Mouse (Mus musculus): Measurements from ENCODE around the gene Gpr153. TPM values are rescaled to one million over a fixed set of nuclear protein-coding genes. Genes with fewer than 3 reads are reported as not detected.
"Not testable (repeated sequence)": the region's sequence is repeated elsewhere in the genome, so short reads cannot be mapped to it uniquely, and the experiment has no call there.

The Gpr153 gene
- polyA plus RNA-seq (2015; fragmentation: Nextera tagmentation; extraction: Ambion mirVana): 0.81 and 0.82 TPM in 2 replicates

DNA sequence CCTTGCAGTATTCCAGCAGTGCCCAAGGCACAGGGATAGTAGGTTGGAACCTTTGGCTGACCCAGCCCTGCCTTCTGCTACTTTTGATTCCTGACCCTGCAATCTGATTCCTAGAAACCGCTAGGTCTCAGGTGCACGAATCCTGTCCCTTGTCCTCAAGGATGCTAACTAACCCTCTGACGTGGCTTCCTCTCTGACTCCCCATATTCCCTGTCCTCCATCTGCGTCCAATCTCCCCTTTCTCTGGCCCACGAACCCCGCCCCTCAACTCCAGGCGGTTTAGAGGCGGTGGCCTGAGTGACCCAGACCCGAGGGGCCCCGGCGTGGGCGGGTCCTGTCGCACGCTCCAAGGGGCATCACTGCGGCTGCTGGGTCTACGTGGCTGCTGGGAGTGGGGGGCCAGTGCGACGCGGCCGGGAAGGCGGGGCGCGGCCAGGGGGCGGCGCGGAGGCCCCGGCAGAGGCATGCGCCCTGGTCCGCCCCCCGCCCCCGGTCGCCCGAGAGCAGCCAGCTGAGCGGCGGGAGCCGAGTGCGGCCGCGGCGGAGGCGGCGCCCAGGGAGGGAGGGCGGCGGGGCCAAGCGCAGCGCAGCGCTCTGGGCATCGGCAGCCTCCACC lies at the start of gene Gpr153:
Gpr153 (plus strand) TSS at position 612 of the 616 bp plus-strand sequence.
- Histone ChIP-seq H3K9me3 (replicated peaks) (no peaks in the 10 kb centered on the region), H3K27me3 (peaks cover 59% of the 10 kb centered on the region), H3K4me1 (replicated peaks) (peaks cover 23% of the 10 kb centered on the region), H3K9ac (peak within 1 kb of the TSS; percentile 39; the same call in 1 of the 2 replicates), H3K4me2 (peak within 1 kb of the TSS; percentile 67), H3K4me3 (replicated peaks) (peak within 1 kb of the TSS; percentile 56), H3K27ac (peak within 1 kb of the TSS; percentile 23; the same call in 1 of the 2 replicates), H3K36me3 (no peaks in the 10 kb centered on the region)
- no peak for DNase-seq
- 2% methylated on average over 39 of the region's 48 CpGs for WGBS (ENCODE audit: insufficient replicate concordance)
- ATAC-seq (ENCODE audit: low read depth): 0 out of 2 replicates have a peak, but pooled peaks have one; percentile 32

GRCm38 (mm10) chr4:152226901-152227486 lies 47.0 kb upstream of the Gpr153 start:
- ATAC-seq (ENCODE audit: low read depth) (no peak), DNase-seq (no peak)
- Histone ChIP-seq H3K4me1 (replicated peaks) (peaks cover 4% of the 10 kb centered on the region; the same call in 1 of the 2 replicates), H3K27ac (no peak overlapping the region), H3K4me2 (no peak overlapping the region), H3K27me3 (no peaks in the 10 kb centered on the region), H3K4me3 (replicated peaks) (no peak overlapping the region), H3K36me3 (peaks cover 16% of the 10 kb centered on the region; the same call in 1 of the 2 replicates), H3K9ac (no peak overlapping the region), H3K9me3 (replicated peaks) (no peaks in the 10 kb centered on the region)
- 82% methylated on average over 13 of the region's 13 CpGs for WGBS (ENCODE audit: insufficient replicate concordance)

DNA sequence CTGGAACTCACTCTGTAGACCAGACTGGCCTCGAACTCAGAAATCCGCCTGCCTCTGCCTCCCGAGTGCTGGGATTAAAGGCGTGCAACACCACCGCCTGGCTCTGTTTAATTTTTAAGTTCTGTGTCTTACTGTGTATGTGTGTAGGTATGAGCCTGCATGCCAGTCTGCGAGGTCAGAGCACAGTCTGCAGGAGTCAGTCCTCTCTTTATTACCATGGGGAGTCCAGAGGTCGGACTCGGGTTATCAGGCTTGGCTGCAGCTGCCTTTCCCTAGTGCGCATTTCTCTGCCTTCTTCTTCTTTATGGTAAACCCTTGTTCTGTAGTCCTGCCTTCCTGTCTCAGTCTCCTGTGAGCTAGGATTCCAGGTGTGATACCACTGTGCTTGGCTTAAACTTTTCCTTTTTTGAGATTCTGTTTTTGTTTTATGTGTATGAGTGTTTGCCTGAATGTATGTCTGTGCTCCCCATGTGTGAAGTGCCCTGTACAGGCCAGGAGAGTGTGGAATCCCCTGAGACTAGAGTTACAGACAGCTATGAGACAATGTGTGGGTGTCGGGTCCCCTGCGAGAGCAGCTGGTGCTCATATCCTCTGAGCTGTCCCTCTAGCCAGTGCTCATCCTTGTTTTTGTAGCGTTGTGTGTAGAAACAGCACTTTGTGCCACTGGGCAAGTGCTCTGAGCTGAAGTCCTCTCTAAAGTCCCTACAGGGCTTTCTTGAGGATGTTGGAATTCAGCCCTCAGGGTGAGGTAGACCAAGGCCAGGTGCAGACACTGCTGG lies 46.1 kb upstream of the Gpr153 start:
- no peak overlapping the region for H3K27ac ChIP-seq
- WGBS (ENCODE audit: insufficient replicate concordance): 77% methylated on average over 12 of the region's 12 CpGs
- ATAC-seq (ENCODE audit: low read depth) (no peak), DNase-seq (no peak)
- no peaks in the 10 kb centered on the region for H3K27me3 ChIP-seq
- H3K4me1 ChIP-seq (replicated peaks): 0 out of 2 replicates have a peak, but pooled peaks cover 4% of the 10 kb centered on the region
- H3K36me3 ChIP-seq: peaks cover 14% of the 10 kb centered on the region; the same call in 1 of the 2 replicates
- H3K4me3 ChIP-seq (replicated peaks): no peak overlapping the region
- no peak overlapping the region for H3K4me2 ChIP-seq
- H3K9me3 ChIP-seq (replicated peaks): no peaks in the 10 kb centered on the region
- no peak overlapping the region for H3K9ac ChIP-seq

DNA sequence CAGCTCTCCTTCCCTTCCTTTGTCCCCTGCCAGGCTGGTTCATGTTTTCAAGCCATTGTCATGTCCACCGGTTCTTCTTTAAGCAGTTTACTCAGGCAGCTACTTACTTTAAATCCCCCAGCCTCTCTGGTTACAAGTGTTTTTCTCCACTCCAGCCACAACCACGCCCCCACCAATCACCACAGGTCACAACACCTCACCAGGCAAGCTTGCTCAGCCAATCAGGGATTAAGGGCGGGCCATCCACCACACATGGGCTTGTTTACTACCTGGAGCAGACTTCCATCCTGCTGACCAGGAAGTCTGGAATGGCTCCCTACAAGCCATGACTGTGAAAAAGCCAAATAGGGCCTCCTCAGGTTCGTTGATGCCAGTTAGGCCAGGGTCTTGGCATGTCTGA lies 43.7 kb upstream of the Gpr153 start:
- not testable (repeated sequence) for ATAC-seq (ENCODE audit: low read depth); H3K4me1 ChIP-seq (replicated peaks); H3K27ac ChIP-seq; H3K4me3 ChIP-seq (replicated peaks); H3K4me2 ChIP-seq; H3K27me3 ChIP-seq; H3K36me3 ChIP-seq; DNase-seq; H3K9ac ChIP-seq; H3K9me3 ChIP-seq (replicated peaks)
- 59% methylated on average over 4 of the region's 4 CpGs for WGBS (ENCODE audit: insufficient replicate concordance)

GRCm38 (mm10) chr4:152231326-152231725 lies 42.7 kb upstream of the Gpr153 start:
- no peak for DNase-seq
- Histone ChIP-seq H3K9ac (no peak overlapping the region), H3K9me3 (replicated peaks) (no peaks in the 10 kb centered on the region), H3K4me3 (replicated peaks) (no peak overlapping the region), H3K27ac (no peak overlapping the region), H3K27me3 (no peaks in the 10 kb centered on the region), H3K4me2 (no peak overlapping the region), H3K4me1 (replicated peaks) (0 out of 2 replicates have a peak, but pooled peaks cover 4% of the 10 kb centered on the region), H3K36me3 (0 out of 2 replicates have a peak, but pooled peaks cover 10% of the 10 kb centered on the region)
- 60% methylated on average over 7 of the region's 7 CpGs for WGBS (ENCODE audit: insufficient replicate concordance)
- no peak for ATAC-seq (ENCODE audit: low read depth)

GRCm38 (mm10) chr4:152232411-152232903 lies 41.6 kb upstream of the Gpr153 start:
- no peak overlapping the region for H3K9ac ChIP-seq
- H3K9me3 ChIP-seq (replicated peaks): no peaks in the 10 kb centered on the region
- H3K4me1 ChIP-seq (replicated peaks): 0 out of 2 replicates have a peak, but pooled peaks cover 4% of the 10 kb centered on the region
- ATAC-seq (ENCODE audit: low read depth): no peak
- 76% methylated on average over 4 of the region's 4 CpGs for WGBS (ENCODE audit: insufficient replicate concordance)
- no peak overlapping the region for H3K27ac ChIP-seq
- no peak overlapping the region for H3K4me2 ChIP-seq
- H3K4me3 ChIP-seq (replicated peaks): no peak overlapping the region
- H3K36me3 ChIP-seq: peaks cover 16% of the 10 kb centered on the region; the same call in 1 of the 2 replicates
- no peaks in the 10 kb centered on the region for H3K27me3 ChIP-seq
- no peak for DNase-seq

- Histone ChIP-seq H3K36me3 (peaks cover 9% of the 10 kb centered on the region; the same call in 1 of the 2 replicates), H3K4me1 (replicated peaks) (peaks cover 2% of the 10 kb centered on the region; the same call in 1 of the 2 replicates), H3K4me2 (no peak overlapping the region), H3K27me3 (no peaks in the 10 kb centered on the region), H3K4me3 (replicated peaks) (no peak overlapping the region), H3K9ac (no peak overlapping the region), H3K27ac (no peak overlapping the region; the same call in 1 of the 2 replicates), H3K9me3 (replicated peaks) (no peaks in the 10 kb centered on the region)
- 65% methylated on average over 4 of the region's 4 CpGs for WGBS (ENCODE audit: insufficient replicate concordance)
- ATAC-seq (ENCODE audit: low read depth): no peak
- DNase-seq: no peak
Observed at GRCm38 (mm10) chr4:152239974-152240373, 34.1 kb upstream of the Gpr153 start.

- Histone ChIP-seq H3K4me1 (replicated peaks) (peaks cover 5% of the 10 kb centered on the region; the same call in 1 of the 2 replicates), H3K9ac (no peak overlapping the region), H3K4me3 (replicated peaks) (no peak overlapping the region), H3K36me3 (no peaks in the 10 kb centered on the region), H3K9me3 (replicated peaks) (no peaks in the 10 kb centered on the region), H3K27me3 (no peaks in the 10 kb centered on the region), H3K27ac (no peak overlapping the region), H3K4me2 (no peak overlapping the region)
- ATAC-seq (ENCODE audit: low read depth) (no peak), DNase-seq (no peak)
- 72% methylated on average over 9 of the region's 9 CpGs for WGBS (ENCODE audit: insufficient replicate concordance)
Observed at GRCm38 (mm10) chr4:152243241-152243891, 30.7 kb upstream of the Gpr153 start.

DNA sequence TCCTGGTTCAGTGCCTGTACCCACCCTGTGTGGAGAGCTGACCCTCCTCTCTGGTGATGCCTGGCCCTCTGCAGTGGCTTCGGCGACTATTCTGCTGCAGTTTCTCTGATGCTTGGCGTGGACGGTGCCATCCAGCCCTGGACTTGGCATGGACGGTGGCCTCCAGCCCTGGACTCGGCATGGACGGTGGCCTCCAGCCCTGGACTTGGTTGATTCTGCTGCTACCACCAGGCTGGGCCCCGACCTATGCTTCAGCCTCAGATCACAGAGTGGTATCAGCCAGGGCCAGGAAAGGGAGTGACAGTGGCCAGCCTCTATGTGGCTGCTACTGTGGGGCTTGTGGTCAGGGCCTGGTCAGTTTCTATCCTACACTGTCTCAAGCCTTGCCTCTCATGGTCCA lies 30.1 kb upstream of the Gpr153 start:
- Histone ChIP-seq H3K27me3 (no peaks in the 10 kb centered on the region), H3K9ac (no peak overlapping the region), H3K4me3 (replicated peaks) (no peak overlapping the region), H3K4me2 (no peak overlapping the region), H3K27ac (no peak overlapping the region), H3K36me3 (no peaks in the 10 kb centered on the region), H3K9me3 (replicated peaks) (no peaks in the 10 kb centered on the region), H3K4me1 (replicated peaks) (peaks cover 5% of the 10 kb centered on the region; the same call in 1 of the 2 replicates)
- 82% methylated on average over 8 of the region's 8 CpGs for WGBS (ENCODE audit: insufficient replicate concordance)
- DNase-seq: no peak
- no peak for ATAC-seq (ENCODE audit: low read depth)

DNA sequence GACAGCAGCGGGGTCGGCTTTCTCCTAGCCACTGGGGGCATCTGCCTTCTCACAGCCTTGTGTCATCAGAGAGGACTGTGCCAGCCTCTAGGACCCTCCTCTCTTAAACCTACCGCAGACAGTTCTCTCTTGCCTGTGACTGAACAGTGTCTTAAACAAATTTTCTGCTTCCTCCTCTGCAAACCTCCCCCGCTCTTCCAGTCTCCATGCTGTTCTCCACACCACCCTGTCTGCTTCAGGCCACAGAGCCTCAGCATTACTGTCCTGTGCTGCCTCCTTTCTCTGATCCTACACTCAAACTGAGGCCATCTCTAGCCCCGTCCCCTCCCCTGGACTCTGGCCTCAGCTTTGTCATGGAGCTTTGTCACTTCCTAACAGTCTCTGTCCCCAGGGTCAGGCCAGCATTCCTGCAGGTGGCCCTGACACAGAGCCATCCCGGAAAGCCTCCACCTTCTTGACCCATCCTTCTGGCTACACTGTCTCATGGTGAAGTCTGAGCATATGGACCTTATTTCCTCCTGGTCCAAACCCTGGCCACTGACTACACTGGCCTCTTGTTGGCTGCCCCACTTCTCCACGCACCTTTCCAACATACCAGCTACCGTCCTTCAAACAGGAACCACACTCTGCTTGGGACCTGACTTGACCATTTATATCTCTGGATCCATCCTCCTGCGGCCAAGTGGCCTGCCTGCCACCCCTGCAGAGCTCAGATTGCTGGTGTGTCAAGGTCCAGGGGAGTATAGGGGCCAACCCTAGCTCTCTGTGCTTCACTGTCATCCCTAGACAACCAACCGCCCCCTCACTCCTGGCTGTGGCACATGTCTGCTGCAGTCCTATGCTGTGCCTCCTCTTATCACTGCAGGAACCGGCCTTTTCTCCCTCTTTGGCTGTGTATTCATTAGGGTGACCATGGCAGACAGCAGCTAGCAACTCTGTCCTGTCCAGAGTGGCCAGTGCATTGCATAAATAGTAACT lies 29.2 kb upstream of the Gpr153 start:
- no peak overlapping the region for H3K4me2 ChIP-seq
- no peak overlapping the region for H3K9ac ChIP-seq
- H3K36me3 ChIP-seq: no peaks in the 10 kb centered on the region
- H3K4me3 ChIP-seq (replicated peaks): no peak overlapping the region
- H3K4me1 ChIP-seq (replicated peaks): peaks cover 5% of the 10 kb centered on the region; the same call in 1 of the 2 replicates
- no peaks in the 10 kb centered on the region for H3K27me3 ChIP-seq
- 69% methylated on average over 11 of the region's 11 CpGs for WGBS (ENCODE audit: insufficient replicate concordance)
- ATAC-seq (ENCODE audit: low read depth) (peak; percentile 35; the same call in 1 of the 2 replicates), DNase-seq (no peak)
- H3K9me3 ChIP-seq (replicated peaks): no peaks in the 10 kb centered on the region
- no peak overlapping the region for H3K27ac ChIP-seq

Data from liver, embryonic 13.5 days (tissue).